Mouse (Mus musculus): Measurements from ENCODE around the gene Ceacam1. TPM values are rescaled to one million over a fixed set of nuclear protein-coding genes. Genes with fewer than 3 reads are reported as not detected.

Ceacam1 gene
- total RNA-seq, 2 experiments from 2014 or later: 3.2 to 3.8 TPM

DNA sequence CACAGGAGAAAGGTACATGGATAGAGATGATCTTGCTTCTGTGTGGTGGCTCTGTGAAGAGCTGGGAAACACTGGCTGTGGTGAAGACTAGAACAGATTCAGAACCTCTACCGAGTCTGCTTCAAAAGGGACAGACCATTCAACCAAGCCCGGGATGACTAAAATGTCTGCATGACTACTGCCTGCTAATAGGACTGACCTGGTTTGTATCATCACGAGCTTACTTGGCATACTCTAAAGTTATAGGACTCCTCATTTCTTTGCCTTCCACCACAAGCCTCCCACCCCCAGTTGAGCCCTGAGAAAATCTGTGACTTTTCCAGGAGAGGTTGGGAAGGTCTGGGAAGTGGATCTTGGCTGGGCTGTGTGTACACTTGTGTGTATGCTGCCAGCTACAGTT lies 65.5 kb downstream of the Ceacam1 start:
- DNase-seq (ENCODE audit: low spot score in 2 of 2): no peak

Other genes starting within 250 kb of the Ceacam1 start
- gene Gsk3a, start 239.8 kb downstream of the Ceacam1 start, total RNA-seq (2021): 100 to 1,000 TPM; 208 to 221 TPM
- 10 to 100 TPM; 43.1 to 46.3 TPM for gene Erf, start 226.8 kb downstream of the Ceacam1 start, total RNA-seq (2021)
- gene Cic, start 209.9 kb downstream of the Ceacam1 start, total RNA-seq (2021): 100 to 1,000 TPM; 198 to 203 TPM
- gene Pafah1b3, start 179.6 kb downstream of the Ceacam1 start, total RNA-seq (2021): 10 to 100 TPM; 19.3 to 27.7 TPM
- gene Prr19, start 176.2 kb downstream of the Ceacam1 start, total RNA-seq (2021): not detected
- gene Tmem145, start 171.5 kb downstream of the Ceacam1 start, total RNA-seq (2021): 10 to 100 TPM; 23.0 to 25.0 TPM
- gene Megf8, start 160.4 kb downstream of the Ceacam1 start, total RNA-seq (2021): 10 to 100 TPM; 99.1 to 99.9 TPM
- not detected for gene Cnfn, start 107.9 kb downstream of the Ceacam1 start, total RNA-seq (2021)
- gene Lipe, start 78.9 kb downstream of the Ceacam1 start, total RNA-seq (2021): 10 to 100 TPM in 1 of 2 experiments, 1 to 10 TPM in 1; 9.4 to 11.0 TPM
- gene Cxcl17, start 64.7 kb downstream of the Ceacam1 start, total RNA-seq (2021): not detected
- gene Ceacam2, start 62.3 kb upstream of the Ceacam1 start, total RNA-seq (2021): under 1 TPM; 0.72 to 0.99 TPM
- gene Erich4, start 138.3 kb upstream of the Ceacam1 start, total RNA-seq (2021): under 1 TPM in 1 of 2 experiments, not detected in 1; 0.38 TPM
- 10 to 100 TPM; 50.5 to 53.9 TPM for gene Dmac2, start 141.8 kb upstream of the Ceacam1 start, total RNA-seq (2021)
- gene B3gnt8, start 149.1 kb upstream of the Ceacam1 start, total RNA-seq (2021): 1 to 10 TPM in 1 of 2 experiments, under 1 TPM in 1; 0.61 to 1.3 TPM
- gene Bckdha, start 181.4 kb upstream of the Ceacam1 start, total RNA-seq (2021): 10 to 100 TPM; 37.0 to 41.2 TPM
- 10 to 100 TPM; 25.8 to 30.4 TPM for gene Exosc5, start 181.6 kb upstream of the Ceacam1 start, total RNA-seq (2021)
- gene Tmem91, start 197.6 kb upstream of the Ceacam1 start, total RNA-seq (2021): 10 to 100 TPM in 1 of 2 experiments, 1 to 10 TPM in 1; 8.4 to 10.9 TPM
- 10 to 100 TPM; 22.2 to 26.3 TPM for gene B9d2, start 203.2 kb upstream of the Ceacam1 start, total RNA-seq (2021)
- gene Tgfb1, start 209.4 kb upstream of the Ceacam1 start, total RNA-seq (2021): 1 to 10 TPM; 6.5 to 7.7 TPM
- gene Ccdc97, start 241.5 kb upstream of the Ceacam1 start, total RNA-seq (2021): 10 to 100 TPM; 63.4 to 65.6 TPM